Mouse (Mus musculus) C2C12 (cell line): Measurements from ENCODE around the gene Lmo7.

Experiments used
- CEBPB ChIP-seq: IDR thresholded peaks from one replicate; pipeline ENCODE4 v1.6.1; 2011; ENCODE audit warnings: low read depth, mild to moderate bottlenecking, control low read depth, moderate library complexity
- CTCF ChIP-seq: IDR thresholded peaks from one replicate; pipeline ENCODE4 v1.5.1; 2011; ENCODE audit not compliant: control insufficient read depth, insufficient read depth, insufficient read length
- MAX ChIP-seq: IDR thresholded peaks from one replicate; pipeline ENCODE4 v1.6.1; 2011; ENCODE audit warnings: mild to moderate bottlenecking, control low read depth
- USF1 ChIP-seq: IDR thresholded peaks from one replicate; pipeline ENCODE4 v1.6.1; 2011; ENCODE audit warnings: low read depth, mild to moderate bottlenecking, control low read depth, moderate library complexity

GRCm38 (mm10) chr14:101930576-101931447 is 201.1 kb downstream of the Lmo7 start:
- no peak for TF ChIP-seq CTCF
- no peak for TF ChIP-seq USF1
- no peak for TF ChIP-seq MAX
- TF ChIP-seq CEBPB = no peak
